Mouse (Mus musculus) lung, postnatal 0 days (tissue): ENCODE measurements around the gene Mpp3.

Experiments used
- CTCF ChIP-seq: IDR thresholded peaks from 2 replicates; pipeline ENCODE4 v1.5.1; 2016; ENCODE audit warnings: antibody characterized with exemption, mild to moderate bottlenecking
- EP300 ChIP-seq: IDR thresholded peaks from 2 replicates; pipeline ENCODE4 v1.6.1; 2016; ENCODE audit warnings: antibody characterized with exemption, mild to moderate bottlenecking, control low read depth

GRCm38 (mm10) chr11:101953441-101953840, 74.8 kb downstream of the Mpp3 start:
- no peak for TF ChIP-seq CTCF
- TF ChIP-seq EP300, result no peak
